Mouse (Mus musculus) thymus, postnatal 36 days (tissue): ENCODE measurements at regions not wholly inside any gene's neighbourhood (a gene's known extent, or its start where the extent isn't known, plus 50 kb on each side); places are given as distances from the start of the nearest gene placed in this dataset.

Source experiments
- DNase-seq, 2 experiments: peaks; one replicate each; pipeline ENCODE4 v3.0.0; 2022; ENCODE audit warnings: mixed read lengths in 2 of 2

DNA sequence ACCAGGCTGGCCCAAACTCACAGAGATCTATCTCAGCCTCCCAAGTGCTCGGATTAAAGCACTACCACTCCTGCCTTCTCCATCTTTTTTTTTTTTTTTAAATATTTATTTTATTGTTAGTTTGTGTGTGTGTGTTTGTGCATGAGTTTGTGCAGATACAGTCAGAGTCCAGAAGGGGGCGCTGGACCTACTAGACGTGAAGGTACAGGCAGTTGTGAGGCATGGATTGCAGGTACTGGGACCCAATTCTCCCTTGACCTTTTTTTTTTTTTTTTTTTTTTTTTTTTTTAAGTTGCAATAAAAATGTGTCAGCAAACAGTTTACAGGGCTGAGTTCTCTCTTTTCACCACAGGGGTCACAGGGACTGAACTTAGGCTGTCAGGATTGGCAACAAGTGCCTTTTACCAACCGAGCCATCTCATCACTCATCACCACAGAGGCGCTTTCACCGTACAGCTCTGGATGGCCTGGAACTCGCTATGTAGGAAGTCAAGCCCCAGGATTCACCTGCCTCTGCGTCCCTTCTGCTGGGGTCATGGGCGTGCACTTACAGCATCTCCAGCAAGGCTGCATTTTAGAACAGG is 73.2 kb upstream of the Zfp64 start:
- no peak for DNase-seq

- no peak for DNase-seq
Measured at GRCm38 (mm10) chr2:169019037-169019436, 63.6 kb upstream of the Zfp64 start.

- DNase-seq: no peak
Measured at GRCm38 (mm10) chr2:169010271-169010670, 54.9 kb upstream of the Zfp64 start.

- no peak for DNase-seq
Measured at GRCm38 (mm10) chr2:169008756-169009155, 53.4 kb upstream of the Zfp64 start.

- no peak for DNase-seq
Measured at GRCm38 (mm10) chr2:169008333-169008732, 52.9 kb upstream of the Zfp64 start.

DNA sequence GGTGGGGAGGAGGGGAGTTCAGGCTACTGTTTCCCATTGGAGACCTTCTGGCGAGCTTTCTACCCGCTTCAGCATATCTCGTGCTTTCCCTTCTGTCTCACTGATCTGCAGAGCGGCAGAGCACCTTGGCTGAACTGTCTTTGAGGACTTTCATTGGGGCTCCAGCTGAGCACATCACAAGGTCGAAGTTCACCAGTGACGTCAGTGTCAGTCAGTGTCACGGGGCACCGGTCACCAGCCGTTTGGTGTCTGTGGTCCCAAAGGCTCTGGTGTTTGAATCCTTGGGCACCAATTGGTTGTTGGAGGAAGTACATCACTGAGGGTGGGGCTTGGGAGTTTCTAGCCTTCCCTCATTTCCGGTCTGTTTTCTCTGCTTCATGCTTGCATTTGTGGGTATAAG is 51.2 kb upstream of the Zfp64 start:
- DNase-seq: no peak

DNA sequence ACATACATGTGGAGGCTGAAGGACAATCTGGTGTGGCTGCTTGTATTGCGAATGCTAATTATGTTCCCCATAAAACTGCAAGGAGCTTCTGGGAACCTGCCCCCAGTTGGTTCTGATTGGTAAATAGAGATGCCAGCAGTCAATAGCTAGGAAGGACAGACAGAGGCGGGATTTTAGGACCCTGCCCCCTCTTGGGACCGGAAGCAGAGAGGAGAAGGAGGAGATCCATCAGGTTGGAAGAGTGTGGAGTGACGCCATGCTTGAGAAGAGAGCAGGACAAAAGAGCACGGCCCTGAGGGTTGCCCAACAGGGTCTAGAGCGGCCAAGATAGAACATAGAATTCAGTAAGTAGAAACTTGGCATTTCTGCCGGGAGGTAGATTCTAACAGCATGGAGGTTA is 50.4 kb upstream of the Zfp64 start:
- DNase-seq: no peak
